Mouse (Mus musculus) lung, embryonic 14.5 days (tissue): ENCODE results near the gene Prkce. TPM values are rescaled to one million over a fixed set of nuclear protein-coding genes. Genes with fewer than 3 reads are reported as not detected.

ENCODE experiments used
- ATAC-seq: fragments of 200-750 bp; cut with Nextera tagmentation; 2 replicates; pipeline ENCODE4 v1.8.0; 2017; ENCODE audit warnings: mild to moderate bottlenecking, moderate TSS enrichment, moderate library complexity; ENCODE audit not compliant: insufficient read depth
- DNase-seq: peaks from one replicate; pipeline ENCODE4 v3.0.0-alpha.2; 2015
- H3K27ac ChIP-seq: fragments of 300-500 bp; sonication (generic); 2 replicates; pipeline ENCODE4 v1.5.1; 2014; ENCODE audit warnings: low read depth, mild to moderate bottlenecking, moderate library complexity
- H3K27me3 ChIP-seq: fragments of 300-500 bp; sonication (generic); 2 replicates; pipeline ENCODE4 v1.6.1; 2014; ENCODE audit warnings: low read length, control low read depth; ENCODE audit not compliant: insufficient read depth
- H3K36me3 ChIP-seq: fragments of 300-500 bp; sonication (generic); 2 replicates; pipeline ENCODE4 v1.6.1; 2014; ENCODE audit warnings: control low read depth; ENCODE audit not compliant: insufficient read depth
- H3K4me1 ChIP-seq: fragments of 300-500 bp; sonication (generic); 2 replicates; pipeline ENCODE4 v1.6.1; 2014; ENCODE audit warnings: antibody characterized with exemption, control low read depth; ENCODE audit not compliant: insufficient read depth
- H3K4me2 ChIP-seq: fragments of 300-500 bp; sonication (generic); 2 replicates; pipeline ENCODE4 v1.6.1; 2014; ENCODE audit warnings: mild to moderate bottlenecking
- H3K4me3 ChIP-seq: fragments of 300-500 bp; sonication (generic); 2 replicates; pipeline ENCODE4 v1.5.1; 2014; ENCODE audit warnings: low read depth, low read length
- H3K9ac ChIP-seq: fragments of 300-500 bp; sonication (generic); 2 replicates; pipeline ENCODE4 v1.6.1; 2014
- H3K9me3 ChIP-seq: fragments of 300-500 bp; sonication (generic); 2 replicates; pipeline ENCODE4 v1.6.1; 2016; ENCODE audit warnings: low read depth, low read length, control low read depth
- CTCF ChIP-seq: IDR thresholded peaks from 2 replicates; pipeline ENCODE4 v1.5.1; 2016; ENCODE audit warnings: antibody characterized with exemption, low read depth
- WGBS: fragments of 180-500 bp; shearing (Covaris S2); extraction: QIAGEN DNeasy Blood & Tissue Kit; methylation state at CpG from one replicate; pipeline ENCODE4 v1.1.7; 2014; 5-methylcytosine and 5-hydroxymethylcytosine counted together
- polyA plus RNA-seq: library from polyadenylated mRNA; unstranded; fragments of >200 nt; fragmentation: Nextera tagmentation; extraction: Ambion mirVana; gene quantifications from 2 replicates; pipeline ENCODE4 v1.2.1, GENCODE M21; 2014

Gene Prkce
- polyA plus RNA-seq, 1 experiment from 2014 or later, result 10.1 TPM

DNA sequence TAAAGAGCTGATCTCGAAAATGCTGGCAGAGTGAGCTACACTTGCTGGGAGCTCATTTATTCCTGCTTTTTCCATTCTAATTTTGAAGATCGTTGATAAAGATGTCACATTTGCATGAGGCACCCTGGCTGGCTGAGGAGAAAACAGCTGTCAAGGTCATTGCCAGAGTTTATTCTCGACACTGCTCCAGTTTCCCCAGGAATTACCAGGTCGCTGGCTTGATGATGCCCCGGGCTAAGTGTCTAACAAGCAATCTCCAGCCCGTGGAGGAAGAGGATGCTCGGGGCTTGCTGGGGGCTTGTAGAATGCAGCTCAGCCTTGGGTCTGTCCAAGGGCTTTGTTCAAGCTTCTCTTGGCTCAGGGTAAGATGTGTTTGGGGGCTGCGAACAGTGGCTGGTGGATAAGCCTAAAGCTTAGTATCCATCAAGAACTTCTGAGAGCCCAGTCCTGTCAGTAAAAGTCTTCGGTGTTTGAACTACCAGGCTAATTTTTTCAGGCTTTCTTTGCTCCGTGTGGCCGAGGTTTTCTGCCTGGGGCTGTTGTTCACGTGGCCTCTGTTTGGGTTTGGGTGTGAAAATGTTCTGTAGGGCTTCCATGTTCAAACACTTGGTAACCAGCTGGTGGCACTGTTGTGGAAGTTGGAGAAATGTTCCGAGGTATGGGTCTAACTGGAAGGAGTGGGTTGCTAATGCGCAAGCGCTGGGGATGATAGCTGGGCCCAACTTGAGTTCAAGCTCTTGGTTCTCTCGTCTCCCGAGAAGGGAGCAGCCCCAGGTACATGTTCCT, 293.3 kb downstream of the Prkce start:
- Histone ChIP-seq H3K9ac (no peak overlapping the region), H3K9me3 (no peaks in the 10 kb centered on the region), H3K36me3 (no peaks in the 10 kb centered on the region), H3K4me2 (no peak overlapping the region), H3K4me1 (no peaks in the 10 kb centered on the region), H3K27ac (no peak overlapping the region), H3K27me3 (no peaks in the 10 kb centered on the region), H3K4me3 (no peak overlapping the region)
- DNase-seq (no peak), ATAC-seq (no peak)
- no peak for TF ChIP-seq CTCF
- WGBS, result 67% methylated on average over 17 of the region's 17 CpGs

DNA sequence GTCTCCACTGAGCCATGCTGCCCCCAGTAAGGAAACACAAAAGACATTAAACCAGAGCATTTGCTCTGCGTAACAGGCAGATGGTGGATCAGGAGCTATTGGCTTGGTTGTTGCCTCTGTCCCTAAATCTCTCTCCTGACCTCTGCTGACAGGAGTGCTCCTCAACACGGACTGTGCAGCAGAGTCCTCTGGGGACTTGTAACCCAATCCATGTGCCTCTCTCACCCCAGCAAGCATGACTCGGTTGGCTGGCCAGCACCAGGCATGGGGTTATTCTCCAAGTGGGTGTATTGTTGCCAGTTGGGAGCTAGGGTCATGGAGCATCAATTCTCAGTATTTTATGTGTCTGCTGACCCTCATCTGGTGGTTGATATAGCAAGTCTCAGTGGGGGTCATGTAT, 295.8 kb downstream of the Prkce start:
- Histone ChIP-seq H3K4me2 (no peak overlapping the region), H3K4me1 (peaks cover 7% of the 10 kb centered on the region), H3K27me3 (no peaks in the 10 kb centered on the region), H3K27ac (no peak overlapping the region), H3K36me3 (no peaks in the 10 kb centered on the region), H3K9ac (no peak overlapping the region), H3K9me3 (no peaks in the 10 kb centered on the region), H3K4me3 (no peak overlapping the region)
- 60% methylated on average over 3 of the region's 3 CpGs for WGBS
- no peak for TF ChIP-seq CTCF
- DNase-seq (no peak), ATAC-seq (no peak)

GRCm38 (mm10) chr17:86464197-86464596, 296.6 kb downstream of the Prkce start:
- H3K27ac ChIP-seq, result no peak overlapping the region
- H3K36me3 ChIP-seq, result no peaks in the 10 kb centered on the region
- DNase-seq (no peak), ATAC-seq (no peak)
- no peak for TF ChIP-seq CTCF
- no peak overlapping the region for H3K4me3 ChIP-seq
- H3K4me2 ChIP-seq, result no peak overlapping the region
- H3K4me1 ChIP-seq, result peaks cover 7% of the 10 kb centered on the region
- no peak overlapping the region for H3K9ac ChIP-seq
- no peaks in the 10 kb centered on the region for H3K9me3 ChIP-seq
- WGBS, result 78% methylated on average over 8 of the region's 8 CpGs
- no peaks in the 10 kb centered on the region for H3K27me3 ChIP-seq

DNA sequence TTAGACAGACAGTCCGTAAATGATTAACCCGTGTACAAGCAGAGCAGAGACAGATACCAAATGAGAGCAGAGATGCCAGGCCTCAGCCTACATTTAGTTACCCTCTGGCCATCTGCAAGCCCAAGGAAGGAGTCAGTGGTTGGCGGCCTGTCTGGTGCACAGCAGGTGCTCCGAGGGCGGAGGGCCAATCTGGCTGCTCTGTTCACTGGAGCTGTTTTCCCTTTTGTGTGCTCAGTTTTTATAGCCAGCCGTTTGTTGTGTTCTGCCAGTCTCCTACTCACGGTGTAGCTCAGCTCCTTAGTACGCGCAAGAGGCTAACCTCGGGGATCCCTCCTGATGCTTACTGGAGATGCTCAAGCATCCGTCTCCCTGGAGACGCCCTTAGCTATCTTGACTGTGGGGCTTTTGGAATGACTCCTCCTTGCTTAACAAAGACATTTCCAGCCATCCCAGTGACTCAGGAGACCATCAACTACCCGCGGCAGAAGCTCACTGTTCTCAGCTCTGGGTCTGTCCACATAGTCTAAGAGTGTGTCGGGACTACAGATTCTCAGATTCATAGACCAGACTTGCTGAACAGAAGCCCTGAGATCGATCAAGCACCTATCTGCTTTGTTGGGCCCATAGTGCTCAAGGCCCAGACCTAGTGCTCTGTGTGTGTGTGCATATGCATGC, 297.2 kb downstream of the Prkce start:
- WGBS, result 77% methylated on average over 16 of the region's 16 CpGs
- no peak overlapping the region for H3K4me3 ChIP-seq
- no peak for TF ChIP-seq CTCF
- peaks cover 7% of the 10 kb centered on the region for H3K4me1 ChIP-seq
- DNase-seq (no peak), ATAC-seq (no peak)
- H3K4me2 ChIP-seq, result no peak overlapping the region
- no peak overlapping the region for H3K27ac ChIP-seq
- H3K9ac ChIP-seq, result no peak overlapping the region
- no peaks in the 10 kb centered on the region for H3K9me3 ChIP-seq
- H3K36me3 ChIP-seq, result no peaks in the 10 kb centered on the region
- H3K27me3 ChIP-seq, result no peaks in the 10 kb centered on the region

DNA sequence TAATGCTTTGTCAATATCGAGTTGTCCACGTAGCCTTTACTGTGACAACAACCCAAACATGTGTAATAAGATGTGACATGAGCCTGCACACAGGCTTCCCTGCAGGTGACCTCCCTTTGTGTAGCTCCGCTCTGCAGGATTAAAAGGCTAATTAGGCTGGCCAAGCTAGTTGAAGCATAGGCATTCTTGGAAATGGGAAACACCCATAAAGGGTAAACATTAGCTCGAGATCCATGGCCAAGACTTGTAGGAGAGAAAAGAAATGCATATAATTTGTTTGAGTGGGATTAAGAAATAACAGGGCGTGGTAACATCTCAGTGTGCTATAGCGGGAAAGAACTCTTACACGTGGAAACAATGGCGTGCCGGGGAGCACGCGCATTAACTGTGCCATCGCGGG, 298.3 kb downstream of the Prkce start:
- Histone ChIP-seq H3K4me2 (no peak overlapping the region), H3K9me3 (no peaks in the 10 kb centered on the region), H3K27ac (no peak overlapping the region), H3K36me3 (no peaks in the 10 kb centered on the region), H3K4me3 (no peak overlapping the region), H3K27me3 (no peaks in the 10 kb centered on the region), H3K9ac (no peak overlapping the region), H3K4me1 (peaks cover 7% of the 10 kb centered on the region)
- no peak for DNase-seq
- TF ChIP-seq CTCF, result no peak
- WGBS, result 89% methylated on average over 13 of the region's 13 CpGs
- no peak for ATAC-seq

DNA sequence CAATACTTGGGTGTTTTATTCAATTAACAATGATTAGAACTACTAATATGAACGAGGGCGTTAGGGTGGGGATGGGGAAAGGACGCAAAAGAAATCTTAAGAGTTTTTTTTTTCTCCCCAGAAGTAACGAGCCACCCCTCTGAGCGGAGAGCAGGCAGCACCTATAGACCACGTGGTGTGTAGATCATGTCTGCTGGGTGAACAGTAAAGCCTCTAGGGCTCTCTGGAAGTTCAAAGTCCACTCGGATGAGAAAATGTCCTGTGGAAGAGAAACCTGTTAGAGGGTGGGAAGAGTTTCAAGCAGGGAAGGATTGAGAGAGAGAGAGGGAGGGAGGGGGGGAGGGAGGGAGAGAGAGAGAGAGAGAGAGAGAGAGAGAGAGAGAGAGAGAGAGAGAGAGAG, 298.8 kb downstream of the Prkce start:
- Histone ChIP-seq H3K27ac (no peak overlapping the region), H3K4me2 (no peak overlapping the region), H3K4me1 (peaks cover 7% of the 10 kb centered on the region), H3K9me3 (no peaks in the 10 kb centered on the region), H3K27me3 (no peaks in the 10 kb centered on the region), H3K4me3 (no peak overlapping the region), H3K36me3 (no peaks in the 10 kb centered on the region), H3K9ac (no peak overlapping the region)
- 83% methylated on average over 7 of the region's 7 CpGs for WGBS
- DNase-seq, result no peak
- TF ChIP-seq CTCF, result no peak
- ATAC-seq, result no peak

DNA sequence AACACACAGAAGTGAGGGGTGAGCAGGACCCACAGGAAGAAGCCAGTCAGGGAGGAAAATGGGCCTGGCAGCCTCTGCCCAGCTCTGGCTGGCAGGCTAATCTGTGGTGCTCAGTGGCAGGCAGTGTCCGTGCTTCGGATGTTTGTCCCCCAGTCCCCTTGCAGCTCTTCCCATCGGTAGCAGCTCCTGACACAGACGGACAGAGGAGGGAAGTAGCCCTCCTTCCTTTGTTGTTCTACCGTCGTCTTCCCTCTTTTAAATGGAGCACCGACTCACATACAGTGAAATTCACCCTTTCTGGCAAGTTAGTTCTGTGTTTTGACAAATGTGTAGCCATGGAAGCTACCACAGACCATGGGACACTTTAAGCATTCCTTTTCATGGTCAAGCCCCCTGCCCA, 299.3 kb downstream of the Prkce start:
- 23% methylated on average over 7 of the region's 7 CpGs for WGBS
- Histone ChIP-seq H3K36me3 (no peaks in the 10 kb centered on the region), H3K27me3 (no peaks in the 10 kb centered on the region), H3K4me2 (no peak overlapping the region), H3K4me1 (peaks cover 7% of the 10 kb centered on the region), H3K27ac (peak overlapping the region; percentile 2; the same call in 1 of the 2 replicates), H3K9me3 (no peaks in the 10 kb centered on the region), H3K9ac (no peak overlapping the region), H3K4me3 (no peak overlapping the region)
- TF ChIP-seq CTCF, result no peak
- DNase-seq (no peak), ATAC-seq (no peak)
